Mouse (Mus musculus): ENCODE results near the gene Ppp1r12a. TPM values are rescaled to one million over a fixed set of nuclear protein-coding genes. Genes with fewer than 3 reads are reported as not detected.

The Ppp1r12a gene
- total and polyA plus RNA-seq, 3 experiments = 19.4 to 59.4 (median 58.3) TPM

GRCm38 (mm10) chr10:108293620-108294195 lies 131.7 kb downstream of the Ppp1r12a start:
- Histone ChIP-seq H3K27me3 (ENCODE audit: control insufficient read depth, insufficient read depth, low read length) (no peaks in the 10 kb centered on the region), H3K79me2 (replicated peaks; ENCODE audit: control insufficient read depth, insufficient read depth, low read length) (no peaks in the 10 kb centered on the region), H3K4me3 (no peak overlapping the region), H3K9ac (ENCODE audit: low read depth, low read length) (no peak overlapping the region), H3K36me3 (ENCODE audit: control insufficient read depth, insufficient read depth, low read length) (no peaks in the 10 kb centered on the region), H3K4me1 (ENCODE audit: control insufficient read depth, insufficient read depth, low read length) (no peaks in the 10 kb centered on the region), H3K27ac (no peak overlapping the region)
- DNase-seq = no peak
- WGBS = 66% methylated on average over 16 of the region's 16 CpGs
- intact Hi-C loops (cut with DNase I) = no loop called here
- no peak for TF ChIP-seq EP300 (IDR thresholded peaks at IDR 0.05; ENCODE audit: insufficient read depth, low read depth, low read length)
- no peak for TF ChIP-seq CTCF (IDR thresholded peaks at IDR 0.05)
- TF ChIP-seq POLR2A (IDR thresholded peaks at IDR 0.05; ENCODE audit: insufficient read depth, low read depth, low read length) = no peak

GRCm38 (mm10) chr10:108294766-108295165 lies 132.8 kb downstream of the Ppp1r12a start:
- DNase-seq = no peak
- TF ChIP-seq EP300 (IDR thresholded peaks at IDR 0.05; ENCODE audit: insufficient read depth, low read depth, low read length) (no peak), POLR2A (IDR thresholded peaks at IDR 0.05; ENCODE audit: insufficient read depth, low read depth, low read length) (no peak), CTCF (IDR thresholded peaks at IDR 0.05) (no peak)
- no peaks in the 10 kb centered on the region for H3K79me2 ChIP-seq (replicated peaks; ENCODE audit: control insufficient read depth, insufficient read depth, low read length)
- H3K4me1 ChIP-seq (ENCODE audit: control insufficient read depth, insufficient read depth, low read length) = no peaks in the 10 kb centered on the region
- H3K27ac ChIP-seq = no peak overlapping the region
- intact Hi-C loops (cut with DNase I) = no loop called here
- 87% methylated on average over 7 of the region's 7 CpGs for WGBS
- no peak overlapping the region for H3K4me3 ChIP-seq
- no peaks in the 10 kb centered on the region for H3K36me3 ChIP-seq (ENCODE audit: control insufficient read depth, insufficient read depth, low read length)
- H3K27me3 ChIP-seq (ENCODE audit: control insufficient read depth, insufficient read depth, low read length) = no peaks in the 10 kb centered on the region
- no peak overlapping the region for H3K9ac ChIP-seq (ENCODE audit: low read depth, low read length)

GRCm38 (mm10) chr10:108296446-108296845 lies 134.5 kb downstream of the Ppp1r12a start:
- H3K4me1 ChIP-seq (ENCODE audit: control insufficient read depth, insufficient read depth, low read length) = no peaks in the 10 kb centered on the region
- no peaks in the 10 kb centered on the region for H3K36me3 ChIP-seq (ENCODE audit: control insufficient read depth, insufficient read depth, low read length)
- no peaks in the 10 kb centered on the region for H3K79me2 ChIP-seq (replicated peaks; ENCODE audit: control insufficient read depth, insufficient read depth, low read length)
- H3K4me3 ChIP-seq = no peak overlapping the region
- intact Hi-C loops (cut with DNase I) = no loop called here
- H3K27me3 ChIP-seq (ENCODE audit: control insufficient read depth, insufficient read depth, low read length) = no peaks in the 10 kb centered on the region
- H3K9ac ChIP-seq (ENCODE audit: low read depth, low read length) = no peak overlapping the region
- H3K27ac ChIP-seq = no peak overlapping the region
- no peak for TF ChIP-seq POLR2A (IDR thresholded peaks at IDR 0.05; ENCODE audit: insufficient read depth, low read depth, low read length)
- no peak for TF ChIP-seq EP300 (IDR thresholded peaks at IDR 0.05; ENCODE audit: insufficient read depth, low read depth, low read length)
- no peak for TF ChIP-seq CTCF (IDR thresholded peaks at IDR 0.05)
- no peak for DNase-seq
- WGBS = 80% methylated on average over 7 of the region's 7 CpGs

- H3K9ac ChIP-seq (ENCODE audit: low read depth, low read length) = no peak overlapping the region
- H3K27me3 ChIP-seq (ENCODE audit: control insufficient read depth, insufficient read depth, low read length) = no peaks in the 10 kb centered on the region
- H3K36me3 ChIP-seq (ENCODE audit: control insufficient read depth, insufficient read depth, low read length) = no peaks in the 10 kb centered on the region
- no peaks in the 10 kb centered on the region for H3K79me2 ChIP-seq (replicated peaks; ENCODE audit: control insufficient read depth, insufficient read depth, low read length)
- DNase-seq = no peak
- no peak for TF ChIP-seq POLR2A (IDR thresholded peaks at IDR 0.05; ENCODE audit: insufficient read depth, low read depth, low read length)
- intact Hi-C loops (cut with DNase I) = no loop called here
- no peaks in the 10 kb centered on the region for H3K4me1 ChIP-seq (ENCODE audit: control insufficient read depth, insufficient read depth, low read length)
- 93% methylated on average over 13 of the region's 13 CpGs for WGBS
- no peak overlapping the region for H3K27ac ChIP-seq
- H3K4me3 ChIP-seq = no peak overlapping the region
Measured at GRCm38 (mm10) chr10:108298261-108298660, 136.3 kb downstream of the Ppp1r12a start.

GRCm38 (mm10) chr10:108298841-108299545 lies 137.0 kb downstream of the Ppp1r12a start:
- DNase-seq = no peak
- intact Hi-C loops (cut with DNase I) = no loop called here
- no peak overlapping the region for H3K27ac ChIP-seq
- WGBS = 71% methylated on average over 17 of the region's 17 CpGs
- H3K4me1 ChIP-seq (ENCODE audit: control insufficient read depth, insufficient read depth, low read length) = no peaks in the 10 kb centered on the region
- H3K4me3 ChIP-seq = no peak overlapping the region
- TF ChIP-seq EP300 (IDR thresholded peaks at IDR 0.05; ENCODE audit: insufficient read depth, low read depth, low read length) (no peak), CTCF (IDR thresholded peaks at IDR 0.05) (no peak), POLR2A (IDR thresholded peaks at IDR 0.05; ENCODE audit: insufficient read depth, low read depth, low read length) (no peak)
- H3K9ac ChIP-seq (ENCODE audit: low read depth, low read length) = no peak overlapping the region
- H3K79me2 ChIP-seq (replicated peaks; ENCODE audit: control insufficient read depth, insufficient read depth, low read length) = no peaks in the 10 kb centered on the region
- no peaks in the 10 kb centered on the region for H3K36me3 ChIP-seq (ENCODE audit: control insufficient read depth, insufficient read depth, low read length)
- H3K27me3 ChIP-seq (ENCODE audit: control insufficient read depth, insufficient read depth, low read length) = no peaks in the 10 kb centered on the region

GRCm38 (mm10) chr10:108299828-108300227 lies 137.8 kb downstream of the Ppp1r12a start:
- Histone ChIP-seq H3K4me3 (no peak overlapping the region), H3K27me3 (ENCODE audit: control insufficient read depth, insufficient read depth, low read length) (no peaks in the 10 kb centered on the region), H3K79me2 (replicated peaks; ENCODE audit: control insufficient read depth, insufficient read depth, low read length) (no peaks in the 10 kb centered on the region), H3K9ac (ENCODE audit: low read depth, low read length) (no peak overlapping the region), H3K27ac (no peak overlapping the region), H3K4me1 (ENCODE audit: control insufficient read depth, insufficient read depth, low read length) (no peaks in the 10 kb centered on the region), H3K36me3 (ENCODE audit: control insufficient read depth, insufficient read depth, low read length) (no peaks in the 10 kb centered on the region)
- WGBS = 80% methylated on average over 11 of the region's 11 CpGs
- no peak for TF ChIP-seq EP300 (IDR thresholded peaks at IDR 0.05; ENCODE audit: insufficient read depth, low read depth, low read length)
- no peak for TF ChIP-seq POLR2A (IDR thresholded peaks at IDR 0.05; ENCODE audit: insufficient read depth, low read depth, low read length)
- TF ChIP-seq CTCF (IDR thresholded peaks at IDR 0.05) = no peak
- DNase-seq = no peak
- intact Hi-C loops (cut with DNase I) = loop anchor here (5.0 kb wide), 2 partner anchors 222 to 237 kb away; no protein-coding TSS in a partner anchor
